Mouse (Mus musculus): ENCODE measurements at regions not wholly inside any gene's neighbourhood (a gene's known extent, or its start where the extent isn't known, plus 50 kb on each side); places are given as distances from the start of the nearest gene placed in this dataset.
"Not testable (repeated sequence)": the region's sequence is repeated elsewhere in the genome, so short reads cannot be mapped to it uniquely, and the experiment has no call there.

- DNase-seq: no peak
- intact Hi-C loops (cut with DNase I): no loop called here
Observed at GRCm38 (mm10) chr8:96586129-96586528, 697.8 kb upstream of the Got2 start.

- intact Hi-C loops (cut with DNase I): no loop called here
- DNase-seq: no peak
Observed at GRCm38 (mm10) chr8:96552512-96552911, 664.2 kb upstream of the Got2 start.

GRCm38 (mm10) chr8:96550408-96550807 is 662.1 kb upstream of the Got2 start:
- intact Hi-C loops (cut with DNase I): no loop called here
- no peak for DNase-seq

- no peak for DNase-seq
- intact Hi-C loops (cut with DNase I): no loop called here
Observed at GRCm38 (mm10) chr8:96548663-96549062, 660.3 kb upstream of the Got2 start.

- DNase-seq: no peak
- intact Hi-C loops (cut with DNase I): no loop called here
Observed at GRCm38 (mm10) chr8:96548187-96548586, 659.8 kb upstream of the Got2 start.

- no peak for DNase-seq
- intact Hi-C loops (cut with DNase I): no loop called here
Observed at GRCm38 (mm10) chr8:96542215-96542614, 653.9 kb upstream of the Got2 start.

DNA sequence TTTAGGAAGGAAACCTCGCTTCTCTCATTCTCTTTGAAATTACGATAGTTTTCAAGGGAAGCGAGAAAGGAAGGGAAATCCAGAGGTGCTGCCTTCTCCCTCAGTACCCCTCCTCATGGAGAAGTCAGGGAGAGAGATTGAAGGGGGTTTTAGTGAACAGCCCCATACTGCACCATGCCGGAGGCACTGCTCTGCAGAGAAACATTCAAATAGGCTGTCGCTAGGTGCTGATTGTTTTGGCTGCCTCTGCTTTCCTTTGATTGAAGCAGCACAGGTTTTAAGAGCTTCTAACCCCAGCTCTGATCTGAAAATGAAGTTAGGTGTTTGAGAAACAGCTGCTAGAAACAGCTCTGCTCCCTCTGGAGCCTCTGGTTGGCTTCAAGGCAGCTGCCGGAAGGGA is 610.5 kb upstream of the Got2 start:
- intact Hi-C loops (cut with DNase I): no loop called here
- DNase-seq: no peak

GRCm38 (mm10) chr8:96495406-96495805 is 607.1 kb upstream of the Got2 start:
- DNase-seq: no peak
- intact Hi-C loops (cut with DNase I): no loop called here

DNA sequence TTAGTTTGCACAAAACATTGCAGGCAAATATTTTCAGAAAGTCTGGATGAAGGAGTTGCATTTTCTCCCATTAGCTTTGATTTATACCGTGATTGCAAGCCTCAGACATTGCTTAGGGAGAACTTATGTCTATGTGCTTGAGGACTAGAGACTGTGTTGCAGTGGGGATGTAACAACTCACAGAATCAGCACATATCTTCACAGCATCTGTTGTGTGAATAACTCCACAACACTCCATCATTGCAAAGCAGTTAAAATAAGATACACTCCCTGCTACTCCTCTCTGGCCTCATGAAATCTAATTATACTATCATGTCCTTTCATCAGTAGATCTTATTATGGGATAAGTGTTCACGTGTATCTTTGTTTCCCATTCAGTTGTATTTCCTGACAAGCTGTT is 601.5 kb upstream of the Got2 start:
- intact Hi-C loops (cut with DNase I): no loop called here
- DNase-seq: no peak

- intact Hi-C loops (cut with DNase I): no loop called here
- DNase-seq: no peak
Observed at GRCm38 (mm10) chr8:96488741-96489453, 600.5 kb upstream of the Got2 start.

GRCm38 (mm10) chr8:96455915-96456314 is 567.6 kb upstream of the Got2 start:
- intact Hi-C loops (cut with DNase I): no loop called here

GRCm38 (mm10) chr8:96455336-96455735 is 567.0 kb upstream of the Got2 start:
- no peak for DNase-seq
- intact Hi-C loops (cut with DNase I): no loop called here

More at GRCm38 (mm10) chr8:96455915-96456314, 567.6 kb upstream of the Got2 start:
- no peak for DNase-seq

- intact Hi-C loops (cut with DNase I): no loop called here
- no peak for DNase-seq
Observed at GRCm38 (mm10) chr8:96429708-96430107, 541.4 kb upstream of the Got2 start.

DNA sequence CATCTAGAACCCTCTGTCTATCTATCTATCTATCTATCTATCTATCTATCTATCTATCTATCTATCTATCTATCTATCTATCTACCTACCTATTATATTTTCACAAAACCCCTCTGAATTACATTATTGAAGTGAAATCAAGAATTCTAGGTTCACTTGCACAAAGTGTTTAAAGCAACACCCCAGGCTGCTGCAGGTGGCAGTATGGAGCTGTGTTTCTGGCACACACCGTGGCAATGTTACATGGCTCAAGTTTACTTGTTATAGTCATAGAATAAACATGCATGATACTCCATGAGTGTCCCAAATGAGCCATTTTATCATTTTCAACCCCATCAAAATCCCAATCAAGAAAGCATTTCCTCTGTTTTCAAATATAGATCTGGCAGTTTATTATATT is 538.6 kb upstream of the Got2 start:
- intact Hi-C loops (cut with DNase I): no loop called here
- DNase-seq: no peak

DNA sequence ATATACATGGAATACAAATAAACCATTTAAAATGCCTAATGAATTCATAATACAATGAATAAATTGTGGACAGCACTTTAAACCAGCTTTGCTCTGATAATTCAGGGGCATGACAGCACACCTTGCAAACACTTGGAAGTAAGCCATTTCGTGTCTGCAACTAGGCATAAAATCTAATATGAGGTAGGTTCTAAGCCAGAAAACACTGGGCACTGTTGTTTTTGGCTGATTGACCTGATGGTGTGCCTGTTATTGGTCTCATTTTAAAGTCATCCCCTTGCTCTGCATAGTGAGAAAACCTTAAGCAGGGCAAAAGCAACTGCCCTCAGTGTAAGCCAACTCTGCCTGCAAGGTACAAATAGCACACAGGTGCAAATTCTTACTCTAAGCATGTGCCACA is 521.3 kb upstream of the Got2 start:
- no peak for DNase-seq
- intact Hi-C loops (cut with DNase I): no loop called here

GRCm38 (mm10) chr8:96404549-96405145 is 516.3 kb upstream of the Got2 start:
- intact Hi-C loops (cut with DNase I): no loop called here
- no peak for DNase-seq

GRCm38 (mm10) chr8:96403669-96404068 is 515.3 kb upstream of the Got2 start:
- no peak for DNase-seq
- intact Hi-C loops (cut with DNase I): no loop called here

- intact Hi-C loops (cut with DNase I); DNase-seq: not testable (repeated sequence)
Observed at GRCm38 (mm10) chr8:96399381-96399780, 511.0 kb upstream of the Got2 start.

DNA sequence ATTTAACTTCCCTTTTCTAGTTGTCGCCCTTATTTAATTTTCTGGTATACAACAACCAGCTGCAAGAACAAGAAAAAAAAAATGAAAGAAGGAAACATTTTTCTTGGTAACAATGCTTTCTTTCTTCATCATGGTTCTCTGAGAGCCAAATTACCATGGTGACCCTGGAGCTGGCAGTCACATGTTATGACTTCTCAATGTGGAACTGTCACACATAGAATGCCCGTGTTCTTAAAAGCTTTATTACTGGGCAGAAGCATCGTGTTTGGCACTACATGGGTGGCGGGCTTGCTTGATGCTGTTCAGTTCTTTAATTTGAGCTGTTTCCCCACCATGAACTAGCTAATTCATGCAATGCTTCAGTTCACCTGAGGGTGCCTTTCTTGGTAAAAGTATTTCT is 504.7 kb upstream of the Got2 start:
- intact Hi-C loops (cut with DNase I): no loop called here
- no peak for DNase-seq

GRCm38 (mm10) chr8:96389251-96389650 is 500.9 kb upstream of the Got2 start:
- intact Hi-C loops (cut with DNase I): no loop called here
- DNase-seq: no peak

DNA sequence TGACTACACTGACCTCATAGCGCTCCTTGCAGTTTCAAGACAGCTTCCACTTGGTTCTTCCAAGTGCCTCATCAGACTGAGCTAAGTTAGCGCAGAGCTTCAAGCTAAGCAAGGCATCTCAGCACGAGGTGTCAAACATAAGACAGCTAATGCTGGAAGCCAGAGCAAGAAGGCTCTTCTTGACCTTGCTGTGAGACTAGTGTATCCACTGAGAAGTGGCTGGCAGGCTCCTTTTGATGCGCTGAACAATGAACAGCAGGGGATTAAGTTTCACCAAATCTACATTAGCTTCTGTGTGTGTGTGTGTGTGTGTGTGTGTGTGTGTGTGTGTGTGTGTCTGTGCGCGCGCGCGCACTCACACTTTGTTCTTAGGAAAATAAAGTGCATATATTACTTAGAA is 482.2 kb upstream of the Got2 start:
- intact Hi-C loops (cut with DNase I): no loop called here
- DNase-seq: no peak

DNA sequence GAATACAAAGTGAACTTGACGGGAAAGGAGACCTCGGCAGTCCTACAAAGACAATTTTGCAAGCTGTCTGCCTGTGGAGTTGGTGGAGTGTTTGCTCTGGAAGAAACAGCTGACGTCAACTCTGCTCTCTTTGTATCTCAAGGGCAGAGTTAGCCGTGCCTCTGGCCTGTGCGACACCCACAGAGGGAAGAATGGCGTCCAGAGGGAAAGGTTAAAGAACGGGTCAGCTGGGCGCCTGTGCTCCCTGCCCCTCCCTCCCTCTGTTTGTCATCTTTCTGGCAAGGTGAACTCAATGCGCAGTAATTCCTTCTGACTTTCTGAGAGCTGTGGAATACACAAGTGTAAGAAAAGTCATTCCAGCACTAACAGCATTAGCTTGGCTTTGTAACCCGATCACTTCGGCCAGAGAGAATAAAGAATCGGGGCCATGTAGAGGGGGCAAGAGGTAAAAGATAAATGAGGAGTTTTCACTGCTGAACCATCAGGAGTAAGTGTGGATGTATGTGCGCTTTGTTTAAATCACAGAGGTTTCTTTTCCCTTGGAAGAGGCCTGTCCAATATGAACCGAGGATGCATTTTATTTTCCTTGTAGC is 474.6 kb upstream of the Got2 start:
- intact Hi-C loops (cut with DNase I): no loop called here
- no peak for DNase-seq

All from heart, postnatal 36 days (tissue).